Mouse (Mus musculus) limb, embryonic 14.5 days (tissue): Measurements from ENCODE around the gene Proz. TPM values are rescaled to one million over a fixed set of nuclear protein-coding genes. Genes with fewer than 3 reads are reported as not detected.
A peak's percentile ranks its signal among the peaks of the same experiment; 100 is the strongest.

ENCODE experiments used
- ATAC-seq: fragments of 200-750 bp; cut with Nextera tagmentation; 2 replicates; pipeline ENCODE4 v1.8.0; 2017; ENCODE audit warnings: low read depth, moderate number of reproducible peaks, moderate TSS enrichment; ENCODE audit not compliant: low FRiP score
- DNase-seq: peaks from one replicate; pipeline ENCODE4 v3.0.0-alpha.2; 2015; ENCODE audit warnings: low spot score
- H3K27ac ChIP-seq: fragments of 300-500 bp; sonication (generic); replicated peaks from 2 replicates; pipeline ENCODE4 v1.5.1; 2014; ENCODE audit warnings: low read depth, mild to moderate bottlenecking, low read length, moderate library complexity, mixed read lengths
- H3K27me3 ChIP-seq: fragments of 300-500 bp; sonication (generic); 2 replicates; pipeline ENCODE4 v1.6.1; 2014; ENCODE audit warnings: low read length, mixed read lengths; ENCODE audit not compliant: control insufficient read depth, insufficient read depth
- H3K36me3 ChIP-seq: fragments of 300-500 bp; sonication (generic); 2 replicates; pipeline ENCODE4 v1.6.1; 2014; ENCODE audit warnings: mild to moderate bottlenecking, low read length, moderate library complexity, mixed read lengths; ENCODE audit not compliant: control insufficient read depth, insufficient read depth
- H3K4me1 ChIP-seq: fragments of 300-500 bp; sonication (generic); 2 replicates; pipeline ENCODE4 v1.6.1; 2014; ENCODE audit warnings: antibody characterized with exemption, low read length, mixed read lengths; ENCODE audit not compliant: control insufficient read depth, insufficient read depth
- H3K4me2 ChIP-seq: fragments of 300-500 bp; sonication (generic); replicated peaks from 2 replicates; pipeline ENCODE4 v1.6.1; 2014; ENCODE audit warnings: low read depth, mild to moderate bottlenecking, low read length, moderate library complexity; ENCODE audit not compliant: severe bottlenecking
- H3K4me3 ChIP-seq: fragments of 300-500 bp; sonication (generic); replicated peaks from 2 replicates; pipeline ENCODE4 v1.5.1; 2014; ENCODE audit warnings: low read length
- H3K9ac ChIP-seq: fragments of 300-500 bp; sonication (generic); 2 replicates; pipeline ENCODE4 v1.6.1; 2014; ENCODE audit warnings: mild to moderate bottlenecking, low read depth, low read length, moderate library complexity; ENCODE audit not compliant: severe bottlenecking
- H3K9me3 ChIP-seq: fragments of 300-500 bp; sonication (generic); 2 replicates; pipeline ENCODE4 v1.6.1; 2016; ENCODE audit warnings: low read length; ENCODE audit not compliant: control insufficient read depth
- POLR2A ChIP-seq: fragments of 200-500 bp; IDR thresholded peaks from 2 replicates; pipeline ENCODE4 v1.8.0; 2012; ENCODE audit warnings: inconsistent platforms, mild to moderate bottlenecking, moderate library complexity, borderline replicate concordance; ENCODE audit not compliant: insufficient read depth, insufficient read length; ENCODE audit errors: extremely low read depth
- WGBS: fragments of 180-500 bp; shearing (Covaris S2); extraction: QIAGEN DNeasy Blood & Tissue Kit; methylation state at CpG from one replicate; pipeline ENCODE4 v1.1.7; 2014; 5-methylcytosine and 5-hydroxymethylcytosine counted together
- polyA plus RNA-seq, 2 experiments: library from polyadenylated mRNA; depleted of rRNA in 1 of 2; stranded (reverse) in 1 of 2; unstranded in 1 of 2; fragments of >200 nt; fragmentation: Nextera tagmentation in 1 of 2; extraction: Ambion mirVana in 1 of 2; gene quantifications; 2 replicates each; pipeline versions ENCODE4 v1.2.1 to v1.2.3; 2012 to 2014

The Proz gene
- polyA plus RNA-seq, 2 experiments: 0.04 to 0.18 TPM

DNA sequence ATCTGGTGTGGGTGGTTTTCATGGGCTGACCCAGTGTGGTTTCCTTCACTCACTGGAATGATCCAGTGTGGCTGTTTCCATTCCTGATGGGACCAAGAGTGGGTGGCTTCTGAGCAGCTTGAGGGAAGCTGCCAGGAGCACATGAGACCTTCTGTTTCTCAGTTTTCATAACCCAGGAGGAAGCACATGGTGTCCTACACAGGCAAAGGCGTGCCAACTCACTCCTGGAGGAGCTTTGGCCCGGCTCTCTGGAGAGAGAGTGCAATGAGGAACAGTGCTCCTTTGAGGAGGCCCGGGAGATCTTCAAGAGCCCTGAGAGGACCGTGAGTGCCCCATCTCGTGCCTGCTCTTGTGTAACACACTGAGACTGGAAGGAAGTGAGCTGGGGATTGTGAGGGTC, 32.2 kb upstream of the Proz start:
- ATAC-seq (no peak), DNase-seq (no peak)
- H3K4me2 ChIP-seq: no peak overlapping the region
- H3K9ac ChIP-seq: no peak overlapping the region
- TF ChIP-seq POLR2A: no peak
- H3K4me3 ChIP-seq: no peak overlapping the region
- no peaks in the 10 kb centered on the region for H3K36me3 ChIP-seq
- H3K27me3 ChIP-seq: no peaks in the 10 kb centered on the region
- no peak overlapping the region for H3K27ac ChIP-seq
- WGBS: 63% methylated on average over 5 of the region's 5 CpGs
- no peaks in the 10 kb centered on the region for H3K9me3 ChIP-seq
- H3K4me1 ChIP-seq: no peaks in the 10 kb centered on the region

DNA sequence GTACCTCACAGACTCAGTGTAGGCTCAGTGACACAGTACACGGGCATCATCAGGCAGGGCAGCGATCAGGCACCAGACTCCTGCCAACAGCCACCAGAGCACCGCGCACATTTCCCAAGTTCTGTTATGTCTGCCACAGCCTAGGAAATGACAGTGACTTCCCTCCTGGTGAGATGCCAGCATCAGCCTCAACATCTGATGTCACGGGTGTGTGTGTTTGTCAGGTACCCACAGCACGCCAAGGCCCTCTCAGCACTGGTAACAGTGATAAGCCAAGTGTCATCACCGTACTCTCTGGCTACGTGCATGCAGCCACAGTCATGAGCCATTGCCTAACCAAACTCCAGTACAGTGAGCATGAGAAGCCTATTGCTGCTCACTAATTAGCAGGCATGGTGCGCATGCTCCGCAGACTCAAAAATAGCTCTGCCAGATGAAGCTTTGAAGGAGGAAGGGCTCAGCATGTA, 24.3 kb upstream of the Proz start:
- Histone ChIP-seq H3K4me1 (no peaks in the 10 kb centered on the region), H3K36me3 (no peaks in the 10 kb centered on the region)
- 91% methylated on average over 10 of the region's 10 CpGs for WGBS

DNA sequence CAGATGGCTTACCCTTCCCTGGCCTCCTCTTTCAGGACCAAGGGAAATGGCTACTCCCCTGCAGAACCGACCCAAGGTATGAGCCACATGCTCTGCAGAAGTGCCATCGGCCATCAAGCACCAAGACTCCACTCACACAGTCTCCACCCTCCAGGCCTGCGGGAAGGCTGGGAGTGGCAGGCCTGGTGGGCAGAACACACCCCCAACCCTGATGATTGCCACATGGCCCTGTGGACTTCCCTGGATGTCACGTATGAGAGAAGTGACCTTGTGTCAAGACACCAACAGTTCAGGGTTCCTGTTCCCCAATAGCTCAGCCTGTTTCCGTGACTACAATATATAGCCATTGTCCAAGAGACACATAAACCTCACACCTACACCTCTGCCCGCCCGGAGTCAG, 23.7 kb upstream of the Proz start, which contains the start of gene F10:
Gene F10 (plus strand): TSS at position 294 of the 400 bp plus-strand sequence.
- TF ChIP-seq POLR2A: no peak
- Histone ChIP-seq H3K9ac (0 out of 2 replicates have a peak within 1 kb of the TSS, but pooled peaks have one; percentile 16), H3K4me2 (no peak within 1 kb of the TSS), H3K36me3 (no peaks in the 10 kb centered on the region), H3K4me3 (no peak within 1 kb of the TSS), H3K9me3 (no peaks in the 10 kb centered on the region), H3K4me1 (no peaks in the 10 kb centered on the region), H3K27ac (no peak within 1 kb of the TSS), H3K27me3 (no peaks in the 10 kb centered on the region)
- WGBS: 63% methylated on average over 7 of the region's 7 CpGs
- DNase-seq: no peak
- ATAC-seq: no peak

More for the DNA sequence above, 24.3 kb upstream of the Proz start:
- H3K9me3 ChIP-seq: no peaks in the 10 kb centered on the region
- no peak overlapping the region for H3K9ac ChIP-seq
- no peak for DNase-seq
- no peak for TF ChIP-seq POLR2A
- no peak overlapping the region for H3K27ac ChIP-seq
- no peaks in the 10 kb centered on the region for H3K27me3 ChIP-seq
- no peak overlapping the region for H3K4me3 ChIP-seq
- no peak for ATAC-seq
- H3K4me2 ChIP-seq: no peak overlapping the region

DNA sequence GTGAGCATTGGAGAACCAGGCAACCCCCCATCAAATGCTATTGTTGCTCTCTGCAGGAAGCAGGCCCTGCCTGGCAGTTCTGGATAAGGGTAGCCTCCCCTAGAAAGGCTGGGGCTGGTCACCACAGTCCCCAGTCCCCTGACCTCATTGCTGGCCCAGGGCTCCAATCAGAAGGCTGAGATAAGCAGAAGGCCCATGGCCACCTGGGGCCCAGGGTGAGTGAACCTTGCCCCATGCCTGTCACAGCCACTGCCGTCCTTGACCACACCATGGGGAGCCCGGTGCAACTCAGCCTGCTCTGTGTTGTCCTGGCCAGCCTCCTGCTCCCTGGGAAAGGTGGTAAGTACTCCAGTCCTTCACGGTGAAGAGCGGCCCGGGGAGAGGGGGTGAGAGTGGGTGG, 23.1 kb upstream of the Proz start:
- Histone ChIP-seq H3K36me3 (no peaks in the 10 kb centered on the region), H3K27ac (no peak overlapping the region), H3K4me3 (no peak overlapping the region), H3K27me3 (no peaks in the 10 kb centered on the region), H3K9ac (0 out of 2 replicates have a peak overlapping the region, but pooled peaks have one; percentile 16), H3K4me1 (no peaks in the 10 kb centered on the region), H3K9me3 (no peaks in the 10 kb centered on the region), H3K4me2 (no peak overlapping the region)
- WGBS: 69% methylated on average over 5 of the region's 5 CpGs
- no peak for DNase-seq
- no peak for TF ChIP-seq POLR2A
- no peak for ATAC-seq

DNA sequence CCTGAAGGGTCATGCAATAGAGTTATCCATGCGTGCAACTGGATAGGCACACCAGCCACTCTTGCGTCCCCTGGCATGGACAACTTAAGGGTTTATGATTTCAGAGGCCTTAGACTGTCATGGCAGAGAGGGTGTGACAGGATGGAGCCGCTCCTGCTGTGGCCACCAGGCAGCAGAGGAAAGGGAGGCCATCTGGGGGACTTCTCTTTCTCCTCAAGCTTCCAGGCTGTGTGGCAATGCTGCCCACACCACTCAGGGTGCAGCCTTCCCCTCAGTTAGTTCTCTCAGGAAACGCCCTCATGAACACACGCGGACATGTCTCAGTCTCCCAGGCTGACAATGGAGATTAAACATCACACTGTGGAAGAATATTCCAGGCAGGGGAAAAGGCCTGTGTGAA, 21.7 kb upstream of the Proz start:
- no peaks in the 10 kb centered on the region for H3K9me3 ChIP-seq
- DNase-seq (no peak), ATAC-seq (no peak)
- no peak for TF ChIP-seq POLR2A
- no peak overlapping the region for H3K27ac ChIP-seq
- H3K27me3 ChIP-seq: no peaks in the 10 kb centered on the region
- H3K4me1 ChIP-seq: no peaks in the 10 kb centered on the region
- no peak overlapping the region for H3K4me3 ChIP-seq
- 87% methylated on average over 6 of the region's 6 CpGs for WGBS
- H3K4me2 ChIP-seq: no peak overlapping the region
- no peak overlapping the region for H3K9ac ChIP-seq
- H3K36me3 ChIP-seq: no peaks in the 10 kb centered on the region

DNA sequence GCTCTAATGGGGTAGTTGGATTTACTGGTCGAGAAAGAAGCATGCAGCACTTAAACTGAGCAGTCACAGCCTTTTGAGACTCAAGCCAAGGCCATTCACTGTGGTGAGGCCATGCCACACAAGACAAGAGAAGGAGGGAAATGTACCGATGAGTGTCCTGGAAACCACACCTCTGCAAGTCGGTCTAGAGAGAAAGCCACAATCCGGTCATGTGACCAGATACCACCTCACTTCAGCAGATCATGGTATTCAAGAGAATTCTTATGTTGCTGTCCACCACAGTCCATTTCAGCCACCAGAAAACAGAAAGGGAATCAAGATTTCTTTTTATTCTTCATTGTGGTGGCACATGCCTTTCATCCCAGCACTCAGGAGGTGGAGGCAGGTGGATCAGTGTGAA, 19.3 kb upstream of the Proz start:
- H3K4me1 ChIP-seq: no peaks in the 10 kb centered on the region
- WGBS: 87% methylated on average over 4 of the region's 4 CpGs
- no peak overlapping the region for H3K4me3 ChIP-seq
- H3K27me3 ChIP-seq: no peaks in the 10 kb centered on the region
- ATAC-seq: no peak
- TF ChIP-seq POLR2A: no peak
- no peak overlapping the region for H3K4me2 ChIP-seq
- no peaks in the 10 kb centered on the region for H3K36me3 ChIP-seq
- H3K9me3 ChIP-seq: no peaks in the 10 kb centered on the region
- DNase-seq: no peak
- H3K27ac ChIP-seq: no peak overlapping the region
- no peak overlapping the region for H3K9ac ChIP-seq
